Mouse (Mus musculus) spleen, adult 2 months (tissue): ENCODE measurements around the gene Qpctl.

Experiments used
- CTCF ChIP-seq: fragments of 200-500 bp; IDR thresholded peaks from 2 replicates; pipeline ENCODE4 v1.5.1; 2011; ENCODE audit warnings: mild to moderate bottlenecking, inconsistent platforms; ENCODE audit not compliant: insufficient read depth, insufficient read length, insufficient replicate concordance; ENCODE audit errors: extremely low read depth
- POLR2A ChIP-seq: fragments of 200-500 bp; IDR thresholded peaks from 2 replicates; pipeline ENCODE4 v1.6.1; 2011; ENCODE audit warnings: low read depth, low read length, inconsistent platforms

GRCm38 (mm10) chr7:19158601-19159000 is 9.5 kb upstream of the Qpctl start:
- TF ChIP-seq CTCF (no peak), POLR2A (no peak)
